Mouse (Mus musculus): ENCODE measurements around the gene Trim54. TPM values are rescaled to one million over a fixed set of nuclear protein-coding genes. Genes with fewer than 3 reads are reported as not detected.

Trim54 gene
- polyA plus RNA-seq (2017; shearing (Covaris generic)): not detected

DNA sequence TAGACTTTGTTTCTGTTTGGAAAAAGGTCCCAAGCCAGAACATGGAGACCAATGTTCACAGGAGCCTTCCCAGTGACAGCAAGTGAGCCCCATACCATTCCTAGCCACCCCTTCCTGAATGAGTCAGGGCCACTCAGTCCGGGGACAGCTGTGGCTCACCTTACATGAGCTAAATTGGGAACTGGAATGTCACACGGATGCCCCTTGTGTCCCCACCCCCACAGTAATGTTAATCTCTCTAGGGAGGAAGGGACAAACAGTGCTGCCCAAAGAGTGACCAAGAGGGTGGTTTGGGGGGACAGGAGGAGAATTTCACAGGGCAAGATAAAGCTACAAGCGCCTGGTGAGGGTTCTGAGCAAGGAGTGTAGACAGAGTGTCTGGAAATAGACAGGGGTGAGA lies at the start of gene Trim54:
Gene Trim54, plus strand, starts transcription at position 359 of the 400 bp plus-strand sequence.

DNA sequence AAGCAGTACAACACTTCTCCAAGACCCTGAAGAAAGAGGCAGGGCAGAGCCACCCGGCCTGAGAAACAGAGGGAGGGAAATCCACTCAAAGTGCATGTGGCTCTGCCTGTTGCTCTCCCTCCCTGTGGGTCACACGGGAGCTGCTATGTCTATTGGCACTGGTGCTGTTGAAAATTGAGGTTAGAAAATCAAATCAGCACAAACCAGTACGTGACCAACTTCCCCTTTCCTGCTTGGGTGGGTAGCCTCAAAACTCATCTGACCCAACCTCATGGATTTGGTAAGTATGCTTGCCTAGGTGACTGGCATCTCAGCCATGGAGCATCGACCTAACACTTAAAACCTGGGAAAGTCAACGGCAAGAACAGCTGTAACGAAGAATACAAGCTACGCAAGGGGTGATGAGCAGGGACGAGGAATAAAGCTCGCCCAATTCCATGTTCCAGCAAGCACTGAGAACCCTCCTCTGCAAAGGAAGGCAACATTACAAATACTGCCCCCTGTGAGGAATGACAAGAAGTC lies 10.6 kb upstream of the Trim54 start, which contains the start of gene Dnajc5g:
Gene Dnajc5g, plus strand, starts transcription at position 472 of the 522 bp plus-strand sequence.

DNA sequence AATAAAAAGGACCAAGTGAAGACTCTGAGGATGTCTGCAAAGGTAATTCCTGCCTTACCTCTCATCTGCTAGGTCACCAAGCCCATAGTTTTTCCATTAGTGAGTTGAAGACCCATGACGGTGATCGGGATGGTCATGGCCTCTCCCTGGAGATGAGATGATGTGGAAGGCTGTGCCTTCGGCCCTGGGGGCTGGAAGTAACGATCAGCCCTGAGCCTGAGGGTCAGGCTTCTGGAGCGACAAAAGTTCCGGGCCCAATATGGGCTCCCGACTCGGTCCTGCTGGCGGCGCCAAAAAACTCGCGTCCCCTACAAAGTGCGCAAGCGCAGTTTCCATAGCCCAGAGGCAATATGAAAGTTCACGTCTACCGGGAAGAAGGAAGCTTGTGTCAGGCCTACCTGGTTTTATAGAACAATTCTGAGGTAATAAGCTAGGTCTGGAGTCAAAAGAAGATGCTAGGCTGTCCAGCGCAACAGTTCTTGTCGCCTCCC lies 8.5 kb upstream of the Trim54 start, which contains the start of gene Slc30a3:
Gene Slc30a3, minus strand, starts transcription at position 238 of the 491 bp plus-strand sequence.

DNA sequence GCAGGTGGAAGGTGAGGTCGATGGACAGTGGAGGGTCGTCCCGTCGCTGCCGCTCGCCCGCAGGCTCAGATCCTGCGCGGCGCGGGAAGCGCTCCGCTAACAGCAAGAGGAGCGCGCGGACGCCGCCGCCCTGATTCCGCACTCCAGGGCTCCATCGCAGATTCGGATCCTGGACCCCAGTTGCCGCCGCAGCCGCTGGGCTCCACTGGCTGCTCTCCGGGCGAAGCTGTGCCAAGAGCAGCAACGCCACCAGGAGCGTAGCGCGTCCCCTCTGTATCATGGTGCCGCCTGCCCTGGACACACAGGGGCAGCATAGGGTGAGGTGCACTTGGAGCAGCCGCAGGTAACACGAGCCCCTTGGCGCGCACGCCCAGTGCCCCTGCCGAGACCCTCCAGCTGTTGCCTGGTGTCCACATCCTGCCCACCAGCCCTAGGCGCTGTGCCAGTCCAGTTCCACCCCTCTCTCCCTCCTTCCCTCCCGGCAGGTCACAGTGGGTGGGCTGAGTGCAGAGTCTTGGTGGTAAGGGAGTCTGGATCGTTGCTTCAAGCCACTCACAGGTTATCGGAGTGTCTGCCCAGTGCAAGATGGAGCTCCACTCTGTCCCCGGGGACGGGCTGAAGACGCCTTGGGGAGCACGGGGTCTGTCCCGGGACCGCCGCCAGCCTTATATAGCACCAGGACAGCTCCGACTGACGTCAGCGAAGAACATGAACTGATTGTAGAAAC lies 21.9 kb downstream of the Trim54 start, which contains the start of gene Ucn:
Gene Ucn, minus strand, starts transcription at position 589 of the 727 bp plus-strand sequence.

DNA sequence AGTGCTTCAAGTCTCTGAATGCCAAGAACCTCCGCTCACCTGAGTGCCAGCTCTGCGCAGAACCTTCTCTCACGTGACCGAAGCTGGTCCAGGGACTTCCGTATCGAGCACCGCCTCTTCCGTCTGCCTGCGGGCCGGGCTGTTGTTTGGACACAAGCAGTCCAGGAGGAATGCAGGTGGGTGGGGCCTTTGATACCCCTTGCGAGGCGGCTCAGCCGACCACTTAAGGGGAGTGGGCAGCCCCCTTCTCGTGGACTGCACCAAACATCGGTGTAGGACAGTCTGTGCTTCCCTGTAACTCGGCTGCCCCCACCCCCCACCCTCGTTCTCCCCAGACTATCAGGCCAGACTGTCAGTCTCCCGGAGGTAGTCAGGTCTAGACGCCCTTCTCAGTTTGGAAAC lies 37.6 kb downstream of the Trim54 start, which contains the start of gene Mpv17:
Gene Mpv17, minus strand, starts transcription at position 100 of the 402 bp plus-strand sequence.

DNA sequence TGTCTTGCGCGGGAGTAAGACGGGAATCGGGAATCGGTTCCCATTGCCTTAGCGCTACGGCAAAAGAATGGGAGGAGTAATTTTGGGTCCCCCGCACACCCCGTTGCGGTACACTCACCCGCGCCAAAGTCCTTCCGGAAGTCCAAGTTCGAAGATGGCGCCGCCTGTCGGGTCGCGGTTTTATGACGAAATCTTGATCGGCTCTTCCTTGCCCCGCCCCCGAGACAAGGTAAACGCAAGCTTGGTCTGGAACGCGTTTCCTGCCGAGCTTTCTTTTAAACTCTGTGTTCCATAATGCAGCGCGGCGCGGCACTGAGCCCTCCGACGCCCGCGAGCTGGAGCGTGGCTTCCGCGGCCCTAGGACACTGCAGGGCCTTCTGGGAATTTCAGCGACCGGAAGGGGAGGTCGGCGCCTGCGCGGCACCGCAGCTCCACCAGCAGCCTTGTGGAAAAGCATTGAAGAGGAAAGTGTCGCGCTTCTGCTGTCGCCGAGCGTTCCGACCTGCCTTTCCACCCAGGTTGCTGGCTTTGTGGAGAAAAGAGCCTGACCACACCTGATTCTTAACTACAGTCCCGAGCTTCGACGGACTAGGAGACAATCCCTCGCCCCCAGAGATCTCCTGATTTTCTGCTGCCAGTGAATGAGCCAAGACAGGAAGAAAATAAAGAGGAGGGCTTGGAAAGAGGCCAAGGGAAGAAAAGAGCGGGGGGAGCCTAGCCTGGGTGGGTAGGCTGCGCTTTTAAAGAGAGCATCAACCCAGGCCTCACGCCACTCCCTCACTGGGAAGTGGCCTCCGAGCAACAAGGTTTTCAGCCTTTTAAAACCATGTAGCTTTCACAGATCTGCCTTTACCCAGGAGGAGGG lies 63.5 kb downstream of the Trim54 start, which contains the start of the genes Gm29609 and Gtf3c2:
Gene Gm29609, minus strand, starts transcription at position 146 of the 865 bp plus-strand sequence.
Gene Gtf3c2, minus strand, starts transcription at position 379 of the 865 bp plus-strand sequence.

Other genes with a start within 250 kb of the Trim54 start
- gene Tmem214, start 248.7 kb upstream of the Trim54 start, polyA plus RNA-seq (2017; shearing (Covaris generic)): 80.4 TPM
- 15.4 TPM for gene Agbl5, start 228.0 kb upstream of the Trim54 start, polyA plus RNA-seq (2017; shearing (Covaris generic))
- 326 TPM for gene Ost4, start 208.9 kb upstream of the Trim54 start, polyA plus RNA-seq (2017; shearing (Covaris generic))
- 4.9 TPM for gene Emilin1, start 203.3 kb upstream of the Trim54 start, polyA plus RNA-seq (2017; shearing (Covaris generic))
- 20.8 TPM for gene Khk, start 195.3 kb upstream of the Trim54 start, polyA plus RNA-seq (2017; shearing (Covaris generic))
- not detected for gene Cgref1, start 171.1 kb upstream of the Trim54 start, polyA plus RNA-seq (2017; shearing (Covaris generic))
- 204 TPM for gene Preb, start 156.4 kb upstream of the Trim54 start, polyA plus RNA-seq (2017; shearing (Covaris generic))
- gene Tcf23, start 148.1 kb upstream of the Trim54 start, polyA plus RNA-seq (2017; shearing (Covaris generic)): not detected
- 91.2 TPM for gene Atraid, start 68.4 kb upstream of the Trim54 start, polyA plus RNA-seq (2017; shearing (Covaris generic))
- 10.9 TPM for gene Slc5a6, start 67.8 kb upstream of the Trim54 start, polyA plus RNA-seq (2017; shearing (Covaris generic))
- gene Cad, start 61.9 kb upstream of the Trim54 start, polyA plus RNA-seq (2017; shearing (Covaris generic)): 29.7 TPM
- not detected for gene Dnajc5g, start 10.4 kb upstream of the Trim54 start, polyA plus RNA-seq (2017; shearing (Covaris generic))
- gene Slc30a3, start 8.5 kb upstream of the Trim54 start, polyA plus RNA-seq (2017; shearing (Covaris generic)): 0.60 TPM
- not detected for gene Ucn, start 22.1 kb downstream of the Trim54 start, polyA plus RNA-seq (2017; shearing (Covaris generic))
- 48.8 TPM for gene Mpv17, start 37.5 kb downstream of the Trim54 start, polyA plus RNA-seq (2017; shearing (Covaris generic))
- 2.1 TPM for gene Gm29609, start 63.2 kb downstream of the Trim54 start, polyA plus RNA-seq (2017; shearing (Covaris generic))
- gene Gtf3c2, start 63.4 kb downstream of the Trim54 start, polyA plus RNA-seq (2017; shearing (Covaris generic)): 106 TPM
- 135 TPM for gene Snx17, start 76.5 kb downstream of the Trim54 start, polyA plus RNA-seq (2017; shearing (Covaris generic))
- 73.7 TPM for gene Eif2b4, start 76.7 kb downstream of the Trim54 start, polyA plus RNA-seq (2017; shearing (Covaris generic))
- gene Zfp513, start 85.6 kb downstream of the Trim54 start, polyA plus RNA-seq (2017; shearing (Covaris generic)): 27.9 TPM
- gene Ppm1g, start 104.0 kb downstream of the Trim54 start, polyA plus RNA-seq (2017; shearing (Covaris generic)): 57.5 TPM
- gene Nrbp1, start 124.2 kb downstream of the Trim54 start, polyA plus RNA-seq (2017; shearing (Covaris generic)): 188 TPM
- not detected for gene Gm9970, start 124.5 kb downstream of the Trim54 start, polyA plus RNA-seq (2017; shearing (Covaris generic))
- gene Krtcap3, start 135.0 kb downstream of the Trim54 start, polyA plus RNA-seq (2017; shearing (Covaris generic)): 37.1 TPM
- 14.7 TPM for gene Ift172, start 174.4 kb downstream of the Trim54 start, polyA plus RNA-seq (2017; shearing (Covaris generic))
- gene Fndc4, start 179.4 kb downstream of the Trim54 start, polyA plus RNA-seq (2017; shearing (Covaris generic)): not detected
- not detected for gene Gckr, start 180.7 kb downstream of the Trim54 start, polyA plus RNA-seq (2017; shearing (Covaris generic))